Mouse (Mus musculus) naive thymus-derived CD4-positive, alpha-beta T cell, adult 2 months (primary cell): ENCODE data around the gene Hdac9.

Source experiments
- DNase-seq: peaks from one replicate; pipeline ENCODE4 v3.0.0-alpha.2; 2011; ENCODE audit warnings: low read depth

Hdac9 gene

GRCm38 (mm10) chr12:34697981-34698380, 218.9 kb downstream of the Hdac9 start:
- no peak for DNase-seq

DNA sequence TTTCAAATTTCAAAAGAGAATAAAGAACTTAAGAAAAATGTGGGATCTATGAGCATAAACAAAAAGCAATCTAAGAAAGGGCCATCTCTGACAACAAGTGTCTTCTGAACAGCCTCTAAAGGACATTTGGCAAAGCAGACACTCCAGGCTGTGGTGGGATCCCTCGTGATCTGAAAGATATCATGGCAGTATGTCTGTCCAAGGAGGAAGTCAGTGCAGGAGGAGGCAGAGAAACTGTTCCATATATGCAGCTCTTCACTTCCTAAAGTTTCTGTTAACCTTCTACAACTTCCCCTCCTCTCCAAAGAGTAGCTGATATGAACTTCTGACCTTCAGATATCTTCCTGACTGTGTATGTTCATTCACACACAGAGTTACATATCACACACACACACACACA, 220.2 kb downstream of the Hdac9 start:
- DNase-seq = no peak

DNA sequence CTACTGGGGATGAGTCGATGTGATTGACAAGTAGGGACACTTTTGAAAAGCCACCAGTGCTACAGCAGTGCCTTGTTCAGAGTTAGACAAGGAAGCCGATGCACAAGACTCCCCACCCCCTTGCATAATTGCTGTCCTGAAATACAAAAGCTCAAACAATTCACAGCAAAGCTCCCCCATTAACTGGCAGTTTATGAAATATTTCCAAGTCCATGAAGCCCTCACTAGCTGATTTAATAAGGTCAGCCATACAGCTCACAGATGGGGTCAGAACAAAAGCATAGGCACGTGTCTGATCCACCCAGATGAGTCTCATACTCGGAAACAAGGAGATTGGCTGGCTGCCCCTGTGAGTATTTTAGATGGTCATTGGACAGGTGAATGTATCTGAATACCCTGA, 228.0 kb downstream of the Hdac9 start:
- no peak for DNase-seq

- DNase-seq = no peak
Measured at GRCm38 (mm10) chr12:34683375-34683774, 233.5 kb downstream of the Hdac9 start.

GRCm38 (mm10) chr12:34682657-34683056, 234.2 kb downstream of the Hdac9 start:
- DNase-seq = no peak

GRCm38 (mm10) chr12:34680576-34680975, 236.3 kb downstream of the Hdac9 start:
- no peak for DNase-seq

- DNase-seq = no peak
Measured at GRCm38 (mm10) chr12:34677110-34677509, 239.8 kb downstream of the Hdac9 start.

DNA sequence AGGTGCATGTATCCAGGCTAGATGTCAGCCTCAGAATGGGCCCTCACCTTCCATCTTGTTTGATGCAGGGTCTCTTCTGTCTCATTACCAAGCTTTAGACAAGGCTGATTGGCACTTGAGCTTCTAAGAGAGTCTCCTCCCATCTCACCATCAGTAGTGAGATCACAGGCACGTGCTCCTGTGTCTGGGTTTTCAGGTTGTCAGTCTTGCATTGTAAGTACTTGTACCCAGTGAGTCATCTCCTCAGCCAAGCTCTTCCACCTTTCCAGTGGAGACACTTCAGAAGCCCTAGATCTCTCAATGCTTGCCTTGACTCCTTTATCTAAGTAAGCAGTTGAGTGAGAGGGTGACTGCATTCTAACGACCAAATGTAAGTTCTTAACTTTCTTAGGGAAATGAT, 242.7 kb downstream of the Hdac9 start:
- DNase-seq = no peak

- DNase-seq = no peak
Measured at GRCm38 (mm10) chr12:34673539-34673938, 243.4 kb downstream of the Hdac9 start.

DNA sequence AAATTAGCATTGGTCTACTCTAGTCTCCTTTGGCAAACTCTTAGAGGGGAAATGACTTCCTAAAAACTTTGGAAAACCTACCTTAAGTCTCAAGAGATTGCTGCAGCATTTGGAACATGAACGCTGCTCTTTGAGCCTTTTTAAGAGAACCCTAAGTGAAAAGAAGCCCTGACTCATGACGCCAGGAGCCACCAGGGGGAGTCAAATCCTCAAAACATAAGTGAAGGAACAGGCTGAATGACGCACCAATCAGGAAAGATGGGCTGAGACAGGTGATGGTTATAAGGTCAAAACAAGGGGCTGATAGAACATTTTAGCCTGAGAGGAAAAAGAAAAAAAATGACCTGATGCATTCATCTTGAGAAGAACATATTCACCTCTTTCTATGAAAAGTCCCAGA, 252.1 kb downstream of the Hdac9 start:
- peak; percentile 55 for DNase-seq

DNA sequence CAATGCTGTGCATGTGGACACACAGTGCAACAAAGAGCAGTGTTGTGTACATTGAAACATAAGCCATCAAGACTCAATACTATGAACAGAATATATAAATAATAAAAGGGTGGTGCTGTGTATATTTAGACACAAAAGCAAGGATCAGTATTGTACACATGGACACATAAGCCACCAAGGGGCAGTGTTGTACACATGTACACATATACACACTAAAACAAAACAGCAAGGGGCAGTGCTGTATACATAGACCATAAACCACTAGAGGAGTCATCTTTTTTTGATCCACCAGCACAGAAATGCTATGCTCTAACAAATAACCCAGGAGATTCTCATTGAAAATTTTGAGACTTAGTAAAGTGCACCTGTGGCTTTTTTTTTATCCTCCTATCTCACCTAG, 255.5 kb downstream of the Hdac9 start:
- DNase-seq = no peak

DNA sequence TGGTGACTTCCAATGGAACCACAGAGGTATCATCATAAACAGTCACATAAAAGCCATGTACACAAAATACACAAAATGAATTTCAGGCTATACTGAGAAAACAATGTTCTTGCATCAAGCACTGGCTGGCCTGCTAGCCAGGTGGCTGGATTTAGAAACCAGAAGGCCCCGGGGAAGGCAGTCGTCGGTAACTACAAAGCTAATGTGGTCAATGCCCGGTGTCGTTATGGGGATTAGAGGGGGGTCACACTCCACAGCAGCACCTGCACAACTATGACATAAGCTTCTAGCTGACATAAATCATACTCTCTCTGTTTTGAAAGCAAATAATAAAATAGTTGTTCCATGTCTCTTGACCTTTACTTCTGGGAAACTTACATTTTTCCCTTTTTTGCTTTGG, 256.9 kb downstream of the Hdac9 start:
- no peak for DNase-seq

DNA sequence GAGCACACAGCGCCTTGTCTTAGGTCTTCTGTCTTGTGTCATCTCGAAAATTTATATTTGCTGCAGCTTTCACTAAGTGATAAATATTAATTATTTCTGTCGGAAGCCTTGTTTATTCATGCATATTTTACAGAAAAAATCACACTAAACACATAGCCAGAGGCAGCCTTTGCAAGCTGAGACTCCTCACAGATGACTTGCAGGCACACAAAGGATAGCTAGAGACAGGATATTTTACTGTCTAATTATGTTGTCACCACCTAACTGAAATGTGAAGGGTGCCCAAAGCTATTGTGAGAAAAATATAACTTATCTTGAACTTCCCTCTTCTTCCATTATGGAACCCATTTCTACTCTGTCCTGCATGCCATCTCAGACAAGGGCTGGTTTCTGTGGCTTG, 258.3 kb downstream of the Hdac9 start:
- no peak for DNase-seq

DNA sequence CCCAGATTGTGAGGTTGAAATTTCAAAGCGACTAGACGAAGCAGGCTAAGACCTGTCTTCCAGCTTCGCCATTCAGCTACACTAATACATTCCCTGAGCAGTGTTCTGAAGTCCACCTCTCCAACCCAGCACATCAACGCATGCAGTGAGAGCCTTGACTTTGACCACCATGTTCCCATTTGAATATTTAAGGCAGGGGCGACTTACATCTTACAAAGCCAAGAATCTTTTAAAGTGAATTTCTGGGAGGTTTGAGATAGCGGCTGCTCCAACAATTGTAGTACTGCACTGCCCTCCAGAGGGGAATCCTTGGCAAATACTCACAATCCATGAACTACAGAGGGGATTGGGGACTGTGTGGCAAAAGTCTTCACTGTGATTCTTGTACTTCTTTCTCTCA, 258.8 kb downstream of the Hdac9 start:
- DNase-seq = no peak

DNA sequence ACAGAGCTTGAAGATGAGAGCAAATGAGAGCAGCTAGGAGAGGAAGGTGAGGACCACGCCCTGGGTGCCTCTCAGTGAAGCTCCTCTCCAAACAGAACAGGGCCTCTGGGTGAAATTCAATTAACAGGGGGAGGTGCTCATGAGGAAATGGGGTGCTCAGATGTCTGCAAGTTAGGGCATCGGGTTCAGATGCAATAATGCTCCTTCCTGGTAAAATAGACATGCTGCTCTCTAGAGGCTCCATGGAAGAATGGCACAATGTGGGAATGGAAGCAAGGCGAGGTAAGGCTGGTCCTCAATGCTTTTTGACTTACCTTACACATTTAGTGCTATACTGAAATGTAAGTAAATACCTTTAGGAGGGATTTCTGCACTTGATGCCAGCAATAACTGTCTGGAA, 263.3 kb downstream of the Hdac9 start:
- DNase-seq = no peak

GRCm38 (mm10) chr12:34648753-34649152, 268.1 kb downstream of the Hdac9 start:
- no peak for DNase-seq

GRCm38 (mm10) chr12:34641705-34642259, 275.1 kb downstream of the Hdac9 start:
- DNase-seq = no peak

DNA sequence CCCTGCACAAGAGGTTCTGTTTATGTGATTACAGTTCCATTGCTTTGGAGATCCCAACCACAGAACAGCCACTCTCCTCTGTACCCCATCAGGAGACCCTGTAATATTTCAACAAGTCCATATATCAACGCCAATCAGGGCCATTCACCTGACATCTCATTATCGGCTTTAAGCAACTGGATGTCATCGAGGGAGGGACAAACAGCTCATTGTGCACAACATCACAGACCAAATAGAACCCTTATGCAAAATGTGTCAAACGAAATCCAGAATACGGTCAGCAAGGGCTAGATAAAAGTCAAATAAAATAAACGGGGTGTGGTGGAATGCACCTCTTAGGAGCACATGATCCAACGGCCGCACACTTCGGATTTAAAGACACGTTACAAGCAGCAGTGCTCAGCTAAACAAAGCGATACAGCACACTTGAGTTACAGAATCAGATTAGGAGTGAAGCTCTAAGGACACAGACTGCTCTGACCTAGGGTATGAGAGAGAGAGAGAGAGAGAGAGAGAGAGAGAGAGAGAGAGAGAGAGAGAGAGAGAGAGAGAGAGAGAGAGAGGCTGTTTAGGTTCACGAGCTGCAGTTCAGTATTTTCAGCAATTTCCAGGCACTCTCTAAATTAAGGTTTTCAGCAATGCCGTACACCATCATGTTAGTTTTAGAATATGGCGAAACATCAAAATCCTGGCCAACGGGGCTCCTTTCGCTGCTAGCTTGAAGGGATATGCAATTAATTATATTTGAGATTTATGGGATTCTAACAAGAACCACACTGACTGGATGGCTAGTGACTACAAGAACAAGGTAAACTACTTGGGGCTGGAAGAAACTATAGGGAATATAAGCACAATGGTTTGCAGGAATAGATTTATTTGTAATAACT, 279.4 kb downstream of the Hdac9 start:
- DNase-seq = no peak

- DNase-seq = no peak
Measured at GRCm38 (mm10) chr12:34619101-34619500, 297.8 kb downstream of the Hdac9 start.

DNA sequence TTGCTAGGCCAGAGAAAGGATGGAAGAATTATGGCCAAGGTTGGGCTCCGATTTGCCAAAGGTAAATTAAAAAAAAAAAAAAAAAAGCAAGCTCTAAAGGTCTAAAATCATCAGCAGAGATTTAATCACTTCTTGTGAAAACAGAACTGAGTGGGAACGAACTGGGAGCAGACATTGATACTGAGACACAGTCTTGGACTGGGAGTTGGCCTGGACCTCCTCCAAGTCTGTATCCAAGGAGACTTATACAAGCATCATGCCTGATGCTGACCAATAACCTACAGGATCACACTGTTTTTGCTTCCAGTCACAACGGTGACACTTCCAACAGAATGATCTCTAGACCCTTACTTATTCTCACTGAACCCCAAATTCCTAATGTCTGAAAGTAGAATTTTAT, 298.6 kb downstream of the Hdac9 start:
- DNase-seq = no peak

DNA sequence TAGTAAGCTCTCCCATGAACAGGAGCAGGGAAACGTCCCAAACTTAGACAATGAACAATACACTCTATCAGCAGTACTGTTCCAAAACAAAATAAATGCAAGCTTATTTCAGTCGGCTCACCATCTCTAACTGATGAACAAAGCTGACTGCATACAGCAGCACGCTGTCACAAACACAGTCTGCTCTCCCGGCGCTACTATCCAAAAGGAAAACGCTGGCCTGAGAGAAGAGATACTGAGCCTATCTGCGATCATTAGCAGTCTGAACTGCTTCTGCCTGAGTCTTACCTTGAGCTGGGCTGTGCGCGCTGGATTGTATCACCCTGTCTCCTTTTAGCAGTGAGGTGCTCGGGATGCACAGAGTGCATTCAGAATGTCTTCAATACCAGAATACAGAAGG, 299.1 kb downstream of the Hdac9 start:
- DNase-seq = no peak

- DNase-seq = no peak
Measured at GRCm38 (mm10) chr12:34614796-34615195, 302.1 kb downstream of the Hdac9 start.

DNA sequence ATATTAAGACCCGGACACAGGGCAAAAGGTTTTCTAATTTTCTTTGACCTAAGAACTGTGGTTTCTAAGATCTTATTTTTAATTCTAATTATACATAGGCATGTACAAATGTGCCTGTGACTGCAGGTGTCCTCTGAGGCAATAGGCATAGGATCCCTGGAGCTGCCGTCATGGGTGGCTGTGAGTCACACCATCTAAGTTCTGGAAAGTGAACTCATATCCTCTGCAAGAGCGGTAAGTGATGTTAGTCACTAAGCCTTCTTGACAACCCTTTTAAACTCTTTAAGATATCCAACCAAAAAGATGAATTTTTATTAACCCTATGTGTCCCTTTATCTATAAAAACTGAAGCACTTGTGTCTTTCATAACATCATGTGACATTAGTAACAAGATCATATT, 304.4 kb downstream of the Hdac9 start:
- DNase-seq = no peak

- DNase-seq = no peak
Measured at GRCm38 (mm10) chr12:34604521-34604920, 312.4 kb downstream of the Hdac9 start.
